Mouse (Mus musculus): ENCODE measurements at regions not wholly inside any gene's neighbourhood (a gene's known extent, or its start where the extent isn't known, plus 50 kb on each side); places are given as distances from the start of the nearest gene placed in this dataset.

GRCm38 (mm10) chr10:120553097-120553453, 76.8 kb upstream of the Hmga2 start:
- TF ChIP-seq CTCF (IDR thresholded peaks at IDR 0.05; ENCODE audit: borderline replicate concordance, insufficient read depth, low read depth, low read length) (no peak), POLR2A (IDR thresholded peaks at IDR 0.05; ENCODE audit: borderline replicate concordance, insufficient read depth, low read length) (no peak)

All from cerebellum, adult 2 months (tissue).